Mouse (Mus musculus) ES-E14 (cell line): ENCODE results near the gene Gramd2.

ENCODE experiments used
- HCFC1 ChIP-seq: IDR thresholded peaks from 2 replicates; pipeline ENCODE4 v1.6.1; 2012; ENCODE audit warnings: low read length, inconsistent platforms, borderline replicate concordance; ENCODE audit not compliant: insufficient read depth
- MAFK ChIP-seq: IDR thresholded peaks from 2 replicates; pipeline ENCODE4 v1.6.1; 2014; ENCODE audit warnings: mild to moderate bottlenecking, low read depth, low read length, inconsistent platforms; ENCODE audit not compliant: insufficient read depth
- ZC3H11A ChIP-seq: IDR thresholded peaks from 2 replicates; pipeline ENCODE4 v1.6.1; 2012; ENCODE audit warnings: low read depth, mild to moderate bottlenecking, inconsistent platforms, low read length, borderline replicate concordance

- TF ChIP-seq ZC3H11A (no peak), MAFK (no peak), HCFC1 (no peak)
Observed at GRCm38 (mm10) chr9:59749581-59750265, 69.8 kb downstream of the Gramd2 start.
